Mouse (Mus musculus) brain, embryonic 14.5 days (tissue): ENCODE results near the gene Bms1.

ENCODE experiments used
- CTCF ChIP-seq: fragments of 200-500 bp; IDR thresholded peaks from 2 replicates; pipeline ENCODE4 v1.5.1; 2012; ENCODE audit warnings: inconsistent platforms, mild to moderate bottlenecking, moderate library complexity, borderline replicate concordance; ENCODE audit not compliant: insufficient read depth, insufficient read length; ENCODE audit errors: extremely low read depth
- POLR2A ChIP-seq: fragments of 200-500 bp; IDR thresholded peaks from 2 replicates; pipeline ENCODE4 v1.6.1; 2012; ENCODE audit warnings: mild to moderate bottlenecking, inconsistent platforms, borderline replicate concordance; ENCODE audit not compliant: poor library complexity, insufficient read depth, insufficient read length, severe bottlenecking; ENCODE audit errors: extremely low read depth

DNA sequence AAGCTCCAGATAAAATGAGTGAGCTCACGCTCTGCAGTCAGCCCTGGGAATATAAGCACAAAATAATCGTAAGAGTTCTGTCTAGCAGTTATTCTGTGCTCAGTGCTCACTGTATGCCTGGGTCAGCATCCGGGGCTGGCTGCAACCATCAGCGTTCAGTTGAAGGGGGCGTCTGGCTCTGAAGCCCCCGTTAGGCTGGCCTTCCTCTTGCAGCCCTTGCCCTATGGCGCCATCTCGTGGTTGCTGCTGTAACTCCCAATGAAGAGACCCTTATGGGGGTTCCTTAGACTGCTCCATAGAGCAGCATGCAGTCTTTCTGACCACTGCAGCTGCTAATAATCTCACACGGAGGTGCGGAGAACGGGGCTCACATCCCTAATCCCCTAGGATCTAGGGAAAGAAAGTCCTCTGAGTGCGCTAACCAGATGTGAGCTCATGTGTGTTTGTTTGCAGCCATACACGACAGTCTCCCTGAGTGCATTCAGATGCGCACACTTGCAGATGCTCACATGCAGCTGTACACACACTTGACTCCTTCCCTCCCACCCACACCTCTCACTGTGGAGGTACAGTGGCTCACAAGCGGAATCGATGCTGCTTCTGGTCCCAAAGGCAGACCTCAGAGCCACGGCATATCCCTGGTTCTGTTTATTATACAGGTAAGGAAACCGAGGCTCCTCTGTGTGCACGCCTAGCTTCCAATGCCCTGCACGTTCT is 39.7 kb downstream of the Bms1 start:
- TF ChIP-seq CTCF (peak; percentile 94), POLR2A (no peak)
